Mouse (Mus musculus): ENCODE data around the gene Fggy. TPM values are rescaled to one million over a fixed set of nuclear protein-coding genes. Genes with fewer than 3 reads are reported as not detected.

Gene Fggy
- polyA plus RNA-seq, 1 experiment from 2014 or later: 6.2 TPM

GRCm38 (mm10) chr4:95847219-95847618 lies 289.9 kb downstream of the Fggy start:
- Histone ChIP-seq H3K27ac (replicated peaks) (no peak overlapping the region), H3K27me3 (ENCODE audit: low read depth, poor library complexity, severe bottlenecking) (no peaks in the 10 kb centered on the region), H3K36me3 (no peaks in the 10 kb centered on the region), H3K9me3 (replicated peaks) (no peaks in the 10 kb centered on the region), H3K4me1 (peaks cover 13% of the 10 kb centered on the region), H3K4me3 (no peak overlapping the region)
- DNase-seq (ENCODE audit: low spot score): no peak

DNA sequence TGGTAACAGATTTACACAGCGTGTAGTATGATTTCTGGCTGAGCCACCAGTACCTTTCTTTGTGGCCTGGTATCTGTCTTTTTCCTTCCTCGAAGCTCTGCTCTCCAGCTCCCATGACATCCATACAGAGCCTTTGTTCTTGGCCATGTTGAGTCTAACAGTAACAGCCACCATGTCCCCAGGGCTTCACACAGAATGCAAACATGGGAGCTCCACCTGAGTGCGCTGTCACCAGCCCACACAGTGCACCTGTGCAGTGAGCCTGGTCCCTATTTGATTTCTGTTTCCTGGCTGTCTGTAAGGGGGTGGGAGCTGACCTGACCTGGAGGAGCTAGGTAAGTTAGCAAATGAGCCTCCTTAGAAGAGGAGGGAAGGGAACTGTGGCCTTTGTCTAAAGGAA lies 290.4 kb downstream of the Fggy start:
- H3K9me3 ChIP-seq (replicated peaks): no peaks in the 10 kb centered on the region
- WGBS: 78% methylated on average over 3 of the region's 3 CpGs
- H3K4me1 ChIP-seq: peaks cover 13% of the 10 kb centered on the region
- no peak overlapping the region for H3K27ac ChIP-seq (replicated peaks)
- no peak overlapping the region for H3K4me3 ChIP-seq
- no peak for DNase-seq (ENCODE audit: low spot score)
- no peaks in the 10 kb centered on the region for H3K36me3 ChIP-seq
- H3K27me3 ChIP-seq (ENCODE audit: low read depth, poor library complexity, severe bottlenecking): no peaks in the 10 kb centered on the region

GRCm38 (mm10) chr4:95849497-95849896 lies 292.2 kb downstream of the Fggy start:
- Histone ChIP-seq H3K27me3 (ENCODE audit: low read depth, poor library complexity, severe bottlenecking) (no peaks in the 10 kb centered on the region), H3K27ac (replicated peaks) (no peak overlapping the region), H3K4me3 (no peak overlapping the region), H3K4me1 (peaks cover 13% of the 10 kb centered on the region), H3K36me3 (no peaks in the 10 kb centered on the region), H3K9me3 (replicated peaks) (no peaks in the 10 kb centered on the region)
- no peak for DNase-seq (ENCODE audit: low spot score)
- 85% methylated on average over 5 of the region's 5 CpGs for WGBS

DNA sequence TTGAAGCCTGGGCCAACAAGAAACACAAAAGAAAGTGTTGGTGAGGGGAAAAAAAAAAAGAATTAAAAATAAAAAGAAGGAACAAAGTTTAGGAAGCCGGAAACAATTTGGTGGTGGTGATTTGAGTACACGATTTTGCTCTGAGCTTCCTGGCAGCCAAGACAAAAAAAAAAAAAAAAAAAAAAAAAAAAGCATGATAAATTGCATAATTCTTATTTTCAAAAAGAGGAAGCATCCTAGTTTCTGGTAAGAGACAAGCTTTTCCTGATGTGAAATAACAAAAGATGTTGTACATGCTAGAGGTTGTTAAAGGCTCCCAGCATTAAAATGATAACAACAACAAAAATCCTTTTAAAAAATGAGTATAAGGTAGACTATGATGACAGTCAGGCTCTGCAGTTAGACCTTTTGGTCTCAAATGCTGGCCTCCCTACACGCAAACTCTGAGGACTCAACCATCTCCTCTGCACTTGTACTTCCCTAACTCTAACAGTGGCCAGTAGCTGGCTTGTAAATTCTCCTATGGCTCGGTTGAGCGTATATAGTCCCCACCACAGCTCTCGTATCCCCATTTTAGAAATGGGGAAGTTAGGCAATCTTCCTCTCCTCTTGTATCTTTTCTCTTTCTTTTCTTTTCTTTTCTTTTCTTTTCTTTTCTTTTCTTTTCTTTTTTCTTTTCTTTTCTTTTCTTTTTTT lies 292.9 kb downstream of the Fggy start:
- H3K36me3 ChIP-seq: no peaks in the 10 kb centered on the region
- WGBS: 87% methylated on average over 6 of the region's 6 CpGs
- no peaks in the 10 kb centered on the region for H3K27me3 ChIP-seq (ENCODE audit: low read depth, poor library complexity, severe bottlenecking)
- no peak for DNase-seq (ENCODE audit: low spot score)
- no peak overlapping the region for H3K4me3 ChIP-seq
- H3K4me1 ChIP-seq: peaks cover 13% of the 10 kb centered on the region
- H3K27ac ChIP-seq (replicated peaks): no peak overlapping the region
- H3K9me3 ChIP-seq (replicated peaks): no peaks in the 10 kb centered on the region

DNA sequence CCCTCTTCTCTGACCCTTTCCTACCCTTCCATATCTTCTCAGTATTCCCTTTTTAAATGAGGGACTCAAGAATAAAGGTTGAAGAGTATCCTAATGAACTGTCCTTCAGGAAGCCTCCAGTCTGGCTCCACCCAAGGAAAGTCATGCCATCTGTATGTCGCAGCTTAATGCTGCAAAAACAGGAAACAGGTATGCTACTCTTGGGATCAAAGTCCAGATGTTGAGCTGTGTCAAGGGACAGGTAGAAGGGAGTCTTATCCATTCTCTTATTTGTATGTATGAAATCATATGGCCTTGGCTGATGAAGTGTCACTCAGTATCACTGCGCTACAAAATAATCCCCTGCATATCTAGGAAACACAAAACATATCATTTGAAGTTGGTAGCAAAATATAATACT lies 294.9 kb downstream of the Fggy start:
- Histone ChIP-seq H3K36me3 (no peaks in the 10 kb centered on the region), H3K27me3 (ENCODE audit: low read depth, poor library complexity, severe bottlenecking) (no peaks in the 10 kb centered on the region), H3K4me1 (no peaks in the 10 kb centered on the region), H3K9me3 (replicated peaks) (no peaks in the 10 kb centered on the region), H3K27ac (replicated peaks) (no peak overlapping the region), H3K4me3 (no peak overlapping the region)
- no peak for DNase-seq (ENCODE audit: low spot score)
- 92% methylated on average over 2 of the region's 2 CpGs for WGBS

DNA sequence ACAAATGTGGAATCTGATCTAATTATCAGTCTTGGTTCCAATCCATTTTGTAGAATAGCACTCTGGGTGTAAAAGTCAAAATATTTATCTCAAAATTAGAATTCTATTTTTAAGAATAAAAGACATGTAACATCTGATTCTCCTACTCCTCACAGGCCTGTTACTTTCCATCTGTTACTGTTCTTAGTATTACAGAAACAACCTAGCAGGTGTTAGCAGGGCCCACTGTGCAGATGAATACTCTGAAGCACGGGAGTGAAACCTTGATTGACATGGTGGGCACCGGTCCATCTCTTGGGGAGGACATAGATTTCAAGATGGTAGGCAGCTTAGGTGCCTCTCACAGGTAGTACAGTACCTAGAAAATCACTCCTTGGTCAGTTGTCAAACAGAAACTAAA lies 298.7 kb downstream of the Fggy start:
- WGBS: 87% methylated on average over 2 of the region's 2 CpGs
- DNase-seq (ENCODE audit: low spot score): no peak

GRCm38 (mm10) chr4:95860601-95861000 lies 303.3 kb downstream of the Fggy start:
- no peaks in the 10 kb centered on the region for H3K27me3 ChIP-seq (ENCODE audit: low read depth, poor library complexity, severe bottlenecking)
- no peak overlapping the region for H3K27ac ChIP-seq (replicated peaks)
- H3K4me1 ChIP-seq: no peaks in the 10 kb centered on the region
- H3K9me3 ChIP-seq (replicated peaks): no peaks in the 10 kb centered on the region
- no peak overlapping the region for H3K4me3 ChIP-seq
- WGBS: 39% methylated on average over 3 of the region's 3 CpGs
- no peaks in the 10 kb centered on the region for H3K36me3 ChIP-seq
- no peak for DNase-seq (ENCODE audit: low spot score)

More for the DNA sequence above, 298.7 kb downstream of the Fggy start:
- no peaks in the 10 kb centered on the region for H3K36me3 ChIP-seq
- no peak overlapping the region for H3K4me3 ChIP-seq
- no peaks in the 10 kb centered on the region for H3K4me1 ChIP-seq
- H3K27me3 ChIP-seq (ENCODE audit: low read depth, poor library complexity, severe bottlenecking): no peaks in the 10 kb centered on the region
- no peaks in the 10 kb centered on the region for H3K9me3 ChIP-seq (replicated peaks)
- H3K27ac ChIP-seq (replicated peaks): no peak overlapping the region

DNA sequence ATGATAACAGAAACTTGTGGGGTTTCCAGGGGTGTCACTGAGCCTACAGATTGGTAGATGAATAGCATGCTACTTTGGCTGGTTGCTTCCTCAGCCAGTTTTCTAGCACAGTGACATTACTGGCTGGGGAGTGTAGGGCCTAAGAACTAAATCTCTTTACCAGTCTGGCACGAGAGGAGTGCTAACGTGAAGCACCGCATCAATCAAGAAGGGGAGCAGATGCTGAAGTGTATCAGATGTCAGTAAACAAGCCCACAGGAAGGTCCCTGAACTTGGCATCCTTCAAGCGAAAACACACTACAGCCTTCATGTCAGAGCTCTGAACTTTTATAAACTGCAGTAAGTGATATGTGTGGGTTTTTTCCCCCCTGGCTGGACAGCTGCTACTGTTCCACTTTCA lies 303.8 kb downstream of the Fggy start:
- H3K27me3 ChIP-seq (ENCODE audit: low read depth, poor library complexity, severe bottlenecking): no peaks in the 10 kb centered on the region
- DNase-seq (ENCODE audit: low spot score): no peak
- H3K4me3 ChIP-seq: no peak overlapping the region
- H3K4me1 ChIP-seq: no peaks in the 10 kb centered on the region
- H3K27ac ChIP-seq (replicated peaks): no peak overlapping the region
- no peaks in the 10 kb centered on the region for H3K36me3 ChIP-seq
- WGBS: 48% methylated on average over 4 of the region's 4 CpGs
- no peaks in the 10 kb centered on the region for H3K9me3 ChIP-seq (replicated peaks)

- DNase-seq (ENCODE audit: low spot score): no peak
- H3K27ac ChIP-seq (replicated peaks): no peak overlapping the region
- 95% methylated on average over 5 of the region's 5 CpGs for WGBS
Observed at GRCm38 (mm10) chr4:95861741-95862155, 304.4 kb downstream of the Fggy start.

DNA sequence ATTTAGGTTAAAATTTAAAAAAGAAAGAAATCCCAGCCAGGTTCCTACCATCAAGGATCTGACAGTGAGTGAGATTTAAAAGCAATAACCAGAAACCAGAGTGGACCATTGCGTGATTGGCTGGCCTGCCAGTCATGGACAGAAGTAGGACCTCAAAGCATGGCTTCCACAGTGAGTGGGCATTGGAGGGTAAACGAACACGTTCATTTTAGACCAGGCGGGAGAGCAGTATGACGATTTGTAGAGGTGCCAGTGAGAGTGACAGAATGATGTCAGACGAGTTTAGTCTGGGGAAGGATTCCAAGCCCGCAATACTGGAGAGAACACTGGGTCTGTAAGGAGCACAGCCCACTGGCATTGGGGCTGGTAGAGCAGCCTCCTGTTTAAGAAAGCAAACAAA lies 305.0 kb downstream of the Fggy start:
- no peak overlapping the region for H3K27ac ChIP-seq (replicated peaks)
- no peaks in the 10 kb centered on the region for H3K27me3 ChIP-seq (ENCODE audit: low read depth, poor library complexity, severe bottlenecking)
- DNase-seq (ENCODE audit: low spot score): no peak
- H3K9me3 ChIP-seq (replicated peaks): no peaks in the 10 kb centered on the region
- WGBS: 80% methylated on average over 7 of the region's 7 CpGs
- no peak overlapping the region for H3K4me3 ChIP-seq
- no peaks in the 10 kb centered on the region for H3K4me1 ChIP-seq
- H3K36me3 ChIP-seq: no peaks in the 10 kb centered on the region

More at GRCm38 (mm10) chr4:95861741-95862155, 304.4 kb downstream of the Fggy start:
- Histone ChIP-seq H3K4me3 (no peak overlapping the region), H3K36me3 (no peaks in the 10 kb centered on the region), H3K9me3 (replicated peaks) (no peaks in the 10 kb centered on the region), H3K27me3 (ENCODE audit: low read depth, poor library complexity, severe bottlenecking) (no peaks in the 10 kb centered on the region), H3K4me1 (no peaks in the 10 kb centered on the region)

- WGBS: 84% methylated on average over 6 of the region's 6 CpGs
- no peaks in the 10 kb centered on the region for H3K9me3 ChIP-seq (replicated peaks)
- H3K4me3 ChIP-seq: no peak overlapping the region
- H3K4me1 ChIP-seq: no peaks in the 10 kb centered on the region
- DNase-seq (ENCODE audit: low spot score): no peak
- H3K27ac ChIP-seq (replicated peaks): no peak overlapping the region
- no peaks in the 10 kb centered on the region for H3K36me3 ChIP-seq
- H3K27me3 ChIP-seq (ENCODE audit: low read depth, poor library complexity, severe bottlenecking): no peaks in the 10 kb centered on the region
Observed at GRCm38 (mm10) chr4:95862781-95863499, 305.6 kb downstream of the Fggy start.

- H3K27me3 ChIP-seq (ENCODE audit: low read depth, poor library complexity, severe bottlenecking): no peaks in the 10 kb centered on the region
- no peaks in the 10 kb centered on the region for H3K9me3 ChIP-seq (replicated peaks)
- WGBS: 87% methylated on average over 3 of the region's 3 CpGs
- H3K27ac ChIP-seq (replicated peaks): no peak overlapping the region
- no peak for DNase-seq (ENCODE audit: low spot score)
- H3K4me3 ChIP-seq: no peak overlapping the region
- no peaks in the 10 kb centered on the region for H3K36me3 ChIP-seq
- no peaks in the 10 kb centered on the region for H3K4me1 ChIP-seq
Observed at GRCm38 (mm10) chr4:95863500-95863803, 306.1 kb downstream of the Fggy start.

- 86% methylated on average over 5 of the region's 5 CpGs for WGBS
- no peak for DNase-seq (ENCODE audit: low spot score)
Observed at GRCm38 (mm10) chr4:95865251-95865650, 307.9 kb downstream of the Fggy start.

More at GRCm38 (mm10) chr4:95865251-95865650, 307.9 kb downstream of the Fggy start:
- Histone ChIP-seq H3K4me3 (no peak overlapping the region), H3K27me3 (ENCODE audit: low read depth, poor library complexity, severe bottlenecking) (no peaks in the 10 kb centered on the region), H3K9me3 (replicated peaks) (no peaks in the 10 kb centered on the region), H3K36me3 (no peaks in the 10 kb centered on the region), H3K4me1 (no peaks in the 10 kb centered on the region), H3K27ac (replicated peaks) (no peak overlapping the region)
